Mouse (Mus musculus) small intestine, adult 2 months (tissue): ENCODE measurements around the gene Tcf7.

Source experiments
- CTCF ChIP-seq: fragments of 200-500 bp; IDR thresholded peaks from 2 replicates; pipeline ENCODE4 v1.5.1; 2012; ENCODE audit warnings: low read depth, mild to moderate bottlenecking, control low read depth, inconsistent platforms, low read length, moderate library complexity, mixed read lengths; ENCODE audit not compliant: insufficient replicate concordance, insufficient read length; ENCODE audit errors: extremely low read depth
- POLR2A ChIP-seq: fragments of 200-500 bp; IDR thresholded peaks from 2 replicates; pipeline ENCODE4 v1.6.1; 2012; ENCODE audit warnings: low read depth, mild to moderate bottlenecking, control low read depth, inconsistent platforms, low read length, moderate library complexity

GRCm38 (mm10) chr11:52286958-52287305 lies 4.1 kb upstream of the Tcf7 start:
- TF ChIP-seq CTCF (no peak), POLR2A (no peak)
